Mouse (Mus musculus): ENCODE measurements around the gene Ppp1r35. TPM values are rescaled to one million over a fixed set of nuclear protein-coding genes. Genes with fewer than 3 reads are reported as not detected.

The Ppp1r35 gene
- polyA plus RNA-seq (2016; fragmentation: Nextera tagmentation; extraction: Ambion mirVana), result 38.6 and 39.2 TPM in 2 replicates

GRCm38 (mm10) chr5:137778635-137779034 is at the start of gene Ppp1r35:
TSS of gene Ppp1r35 (plus strand) at chr5:137778849.
- H3K4me2 ChIP-seq, result peak within 1 kb of the TSS; percentile 94
- no peaks in the 10 kb centered on the region for H3K27me3 ChIP-seq (replicated peaks)
- WGBS (ENCODE audit: insufficient replicate concordance), result under 1% methylated on average over 29 of the region's 31 CpGs
- H3K4me3 ChIP-seq, result peak within 1 kb of the TSS; percentile 98
- H3K9me3 ChIP-seq (replicated peaks), result no peaks in the 10 kb centered on the region
- peak within 1 kb of the TSS; percentile 95 for H3K9ac ChIP-seq
- peak; percentile 92 for ATAC-seq
- peak within 1 kb of the TSS; percentile 93 for H3K27ac ChIP-seq
- peaks cover 37% of the 10 kb centered on the region for H3K36me3 ChIP-seq
- peaks cover 73% of the 10 kb centered on the region for H3K4me1 ChIP-seq

GRCm38 (mm10) chr5:137733638-137734288 is 44.9 kb upstream of the Ppp1r35 start:
- Histone ChIP-seq H3K4me1 (peaks cover 26% of the 10 kb centered on the region), H3K4me2 (no peak overlapping the region), H3K4me3 (no peak overlapping the region), H3K27me3 (replicated peaks) (peaks cover 44% of the 10 kb centered on the region), H3K36me3 (peaks cover 9% of the 10 kb centered on the region; the same call in 1 of the 2 replicates), H3K27ac (no peak overlapping the region), H3K9ac (no peak overlapping the region), H3K9me3 (replicated peaks) (no peaks in the 10 kb centered on the region)
- no peak for ATAC-seq
- WGBS (ENCODE audit: insufficient replicate concordance), result 86% methylated on average over 12 of the region's 12 CpGs

GRCm38 (mm10) chr5:137734289-137735061 is 44.2 kb upstream of the Ppp1r35 start:
- Histone ChIP-seq H3K4me1 (peaks cover 33% of the 10 kb centered on the region), H3K36me3 (peaks cover 9% of the 10 kb centered on the region; the same call in 1 of the 2 replicates), H3K4me3 (no peak overlapping the region), H3K9ac (no peak overlapping the region), H3K4me2 (no peak overlapping the region), H3K27me3 (replicated peaks) (peaks cover 44% of the 10 kb centered on the region), H3K27ac (no peak overlapping the region), H3K9me3 (replicated peaks) (no peaks in the 10 kb centered on the region)
- WGBS (ENCODE audit: insufficient replicate concordance), result 61% methylated on average over 6 of the region's 6 CpGs
- no peak for ATAC-seq

GRCm38 (mm10) chr5:137737400-137737940 is 41.2 kb upstream of the Ppp1r35 start:
- H3K4me3 ChIP-seq, result no peak overlapping the region
- peaks cover 9% of the 10 kb centered on the region; the same call in 1 of the 2 replicates for H3K36me3 ChIP-seq
- 72% methylated on average over 6 of the region's 6 CpGs for WGBS (ENCODE audit: insufficient replicate concordance)
- H3K9me3 ChIP-seq (replicated peaks), result no peaks in the 10 kb centered on the region
- H3K9ac ChIP-seq, result no peak overlapping the region
- H3K27me3 ChIP-seq (replicated peaks), result peaks cover 26% of the 10 kb centered on the region; the same call in 1 of the 2 replicates
- ATAC-seq, result no peak
- H3K4me1 ChIP-seq, result peaks cover 58% of the 10 kb centered on the region
- no peak overlapping the region for H3K4me2 ChIP-seq
- H3K27ac ChIP-seq, result no peak overlapping the region

- peaks cover 20% of the 10 kb centered on the region; the same call in 1 of the 2 replicates for H3K27me3 ChIP-seq (replicated peaks)
- H3K4me3 ChIP-seq, result no peak overlapping the region
- H3K36me3 ChIP-seq, result peaks cover 9% of the 10 kb centered on the region; the same call in 1 of the 2 replicates
- no peaks in the 10 kb centered on the region for H3K9me3 ChIP-seq (replicated peaks)
- H3K4me2 ChIP-seq, result no peak overlapping the region
- H3K4me1 ChIP-seq, result peaks cover 65% of the 10 kb centered on the region
- ATAC-seq, result no peak
- 45% methylated on average over 5 of the region's 5 CpGs for WGBS (ENCODE audit: insufficient replicate concordance)
- H3K27ac ChIP-seq, result no peak overlapping the region
- H3K9ac ChIP-seq, result no peak overlapping the region
Observed at GRCm38 (mm10) chr5:137738516-137738915, 40.1 kb upstream of the Ppp1r35 start.

- Histone ChIP-seq H3K4me3 (no peak overlapping the region), H3K4me2 (no peak overlapping the region), H3K9me3 (replicated peaks) (no peaks in the 10 kb centered on the region), H3K27ac (no peak overlapping the region), H3K36me3 (peaks cover 9% of the 10 kb centered on the region; the same call in 1 of the 2 replicates), H3K27me3 (replicated peaks) (peaks cover 11% of the 10 kb centered on the region; the same call in 1 of the 2 replicates), H3K4me1 (peaks cover 64% of the 10 kb centered on the region), H3K9ac (no peak overlapping the region)
- WGBS (ENCODE audit: insufficient replicate concordance), result 45% methylated on average over 9 of the region's 9 CpGs
- no peak for ATAC-seq
Observed at GRCm38 (mm10) chr5:137739471-137739870, 39.2 kb upstream of the Ppp1r35 start.

- Histone ChIP-seq H3K4me1 (peaks cover 69% of the 10 kb centered on the region), H3K9ac (peak overlapping the region; percentile 83), H3K4me3 (peak overlapping the region; percentile 66), H3K4me2 (peak overlapping the region; percentile 92), H3K9me3 (replicated peaks) (no peaks in the 10 kb centered on the region), H3K27me3 (replicated peaks) (peaks cover 4% of the 10 kb centered on the region; the same call in 1 of the 2 replicates), H3K27ac (peak overlapping the region; percentile 82), H3K36me3 (peaks cover 2% of the 10 kb centered on the region; the same call in 1 of the 2 replicates)
- 43% methylated on average over 10 of the region's 11 CpGs for WGBS (ENCODE audit: insufficient replicate concordance)
- ATAC-seq, result no peak
Observed at GRCm38 (mm10) chr5:137740506-137740905, 38.1 kb upstream of the Ppp1r35 start.

GRCm38 (mm10) chr5:137741023-137741931 is 37.4 kb upstream of the Ppp1r35 start, which contains the start of gene Nyap1:
TSS of gene Nyap1 (minus strand) at chr5:137741607.
- H3K9ac ChIP-seq, result peak within 1 kb of the TSS; percentile 83
- ATAC-seq, result peak; percentile 82
- peak within 1 kb of the TSS; percentile 66 for H3K4me3 ChIP-seq
- peaks cover 70% of the 10 kb centered on the region for H3K4me1 ChIP-seq
- H3K9me3 ChIP-seq (replicated peaks), result no peaks in the 10 kb centered on the region
- WGBS (ENCODE audit: insufficient replicate concordance), result 1% methylated on average over 68 of the region's 71 CpGs
- H3K27ac ChIP-seq, result peak within 1 kb of the TSS; percentile 82
- H3K4me2 ChIP-seq, result peak within 1 kb of the TSS; percentile 92
- H3K36me3 ChIP-seq, result no peaks in the 10 kb centered on the region
- no peaks in the 10 kb centered on the region; the same call in 1 of the 2 replicates for H3K27me3 ChIP-seq (replicated peaks)

GRCm38 (mm10) chr5:137742048-137742447 is 36.6 kb upstream of the Ppp1r35 start:
- 65% methylated on average over 10 of the region's 10 CpGs for WGBS (ENCODE audit: insufficient replicate concordance)
- Histone ChIP-seq H3K4me3 (peak overlapping the region; percentile 66), H3K4me2 (peak overlapping the region; percentile 92), H3K27me3 (replicated peaks) (no peaks in the 10 kb centered on the region; the same call in 1 of the 2 replicates), H3K9me3 (replicated peaks) (no peaks in the 10 kb centered on the region), H3K9ac (peak overlapping the region; percentile 83), H3K4me1 (peaks cover 71% of the 10 kb centered on the region), H3K36me3 (no peaks in the 10 kb centered on the region), H3K27ac (peak overlapping the region; percentile 82; the same call in 1 of the 2 replicates)
- ATAC-seq, result no peak

GRCm38 (mm10) chr5:137742836-137743235 is 35.8 kb upstream of the Ppp1r35 start:
- Histone ChIP-seq H3K9ac (no peak overlapping the region), H3K4me1 (peaks cover 76% of the 10 kb centered on the region), H3K27ac (no peak overlapping the region), H3K4me3 (no peak overlapping the region), H3K4me2 (no peak overlapping the region), H3K27me3 (replicated peaks) (no peaks in the 10 kb centered on the region; the same call in 1 of the 2 replicates), H3K36me3 (no peaks in the 10 kb centered on the region), H3K9me3 (replicated peaks) (no peaks in the 10 kb centered on the region)
- no peak for ATAC-seq
- 83% methylated on average over 6 of the region's 6 CpGs for WGBS (ENCODE audit: insufficient replicate concordance)

- no peak overlapping the region for H3K27ac ChIP-seq
- H3K4me1 ChIP-seq, result peaks cover 76% of the 10 kb centered on the region
- H3K27me3 ChIP-seq (replicated peaks), result no peaks in the 10 kb centered on the region; the same call in 1 of the 2 replicates
- 83% methylated on average over 7 of the region's 7 CpGs for WGBS (ENCODE audit: insufficient replicate concordance)
- ATAC-seq, result no peak
- no peaks in the 10 kb centered on the region for H3K9me3 ChIP-seq (replicated peaks)
- no peak overlapping the region for H3K9ac ChIP-seq
- no peak overlapping the region for H3K4me2 ChIP-seq
- H3K4me3 ChIP-seq, result no peak overlapping the region
- H3K36me3 ChIP-seq, result peaks cover 2% of the 10 kb centered on the region
Observed at GRCm38 (mm10) chr5:137744197-137744596, 34.5 kb upstream of the Ppp1r35 start.
